Mouse (Mus musculus) G1E (cell line): Measurements from ENCODE around the gene Zbtb42. TPM values are rescaled to one million over a fixed set of nuclear protein-coding genes. Genes with fewer than 3 reads are reported as not detected.
A peak's percentile ranks its signal among the peaks of the same experiment; 100 is the strongest.

ENCODE experiments used
- ATAC-seq: 2 replicates; pipeline ENCODE4 v1.8.0; 2016; ENCODE audit warnings: mild to moderate bottlenecking; ENCODE audit not compliant: insufficient number of reproducible peaks, poor library complexity, low FRiP score, severe bottlenecking; ENCODE audit errors: extremely low read depth
- DNase-seq: peaks from one replicate; pipeline ENCODE4 v3.0.0; 2012; ENCODE audit warnings: low spot score
- H3K27me3 ChIP-seq: 2 replicates; pipeline ENCODE4 v1.6.1; 2012; ENCODE audit warnings: mild to moderate bottlenecking, low read length, inconsistent platforms; ENCODE audit not compliant: insufficient read depth
- H3K36me3 ChIP-seq: replicated peaks from 2 replicates; pipeline ENCODE3; 2012; ENCODE audit warnings: mild to moderate bottlenecking, inconsistent platforms
- H3K4me1 ChIP-seq: 2 replicates; pipeline ENCODE4 v1.6.1; 2012; ENCODE audit warnings: low read depth, low read length, inconsistent platforms, mixed read lengths; ENCODE audit not compliant: insufficient read depth
- H3K4me3 ChIP-seq: 2 replicates; pipeline ENCODE4 v1.5.1; 2012; ENCODE audit warnings: low read depth, mild to moderate bottlenecking, inconsistent platforms, low read length, moderate library complexity, mixed read lengths
- H3K9me3 ChIP-seq: replicated peaks from 2 replicates; pipeline ENCODE4 v1.6.1; 2012; ENCODE audit warnings: inconsistent platforms
- CTCF ChIP-seq: IDR thresholded peaks from 2 replicates; pipeline ENCODE4 v1.5.1; 2012; ENCODE audit warnings: low read depth, low read length, inconsistent platforms, mixed read lengths
- GATA1 ChIP-seq: IDR thresholded peaks from 2 replicates; pipeline ENCODE4 v1.6.1; 2012; ENCODE audit warnings: borderline replicate concordance, low read length, inconsistent platforms, mixed read lengths
- GATA2 ChIP-seq: IDR thresholded peaks from 2 replicates; pipeline ENCODE4 v1.6.1; 2012; ENCODE audit warnings: low read depth, low read length, inconsistent platforms, borderline replicate concordance
- POLR2AphosphoS5 ChIP-seq: IDR thresholded peaks from 2 replicates; pipeline ENCODE4 v1.6.1; 2012; ENCODE audit warnings: low read depth, low read length, inconsistent platforms; ENCODE audit not compliant: insufficient replicate concordance
- TAL1 ChIP-seq: conservative IDR thresholded peaks from 2 replicates; pipeline ENCODE4 v1.6.1; 2012; ENCODE audit warnings: low read depth, low read length, inconsistent platforms, mixed read lengths
- polyA plus RNA-seq: library from polyadenylated mRNA; stranded (reverse); fragments of >175 nt; gene quantifications from 2 replicates; pipeline ENCODE4 v1.2.3, GENCODE M21; 2012
- total RNA-seq, 2 experiments: library from RNA; stranded (forward) in 1 of 2; stranded (reverse) in 1 of 2; fragments of 200-1000 nt in 1 of 2; fragments of >200 nt in 1 of 2; fragmentation: Nextera tagmentation in 1 of 2; gene quantifications; 2 replicates each; pipeline ENCODE4 v1.2.3; 2014 to 2017

Gene Zbtb42
- total and polyA plus RNA-seq, 3 experiments = 0.33 to 0.98 (median 0.80) TPM

GRCm38 (mm10) chr12:112673576-112674091 lies 5.0 kb upstream of the Zbtb42 start:
- TF ChIP-seq TAL1 = no peak
- TF ChIP-seq GATA2 = no peak
- TF ChIP-seq CTCF = no peak
- TF ChIP-seq GATA1 = no peak
- TF ChIP-seq POLR2AphosphoS5 = no peak
- H3K36me3 ChIP-seq = peaks cover 41% of the 10 kb centered on the region
- H3K4me1 ChIP-seq = peaks cover 80% of the 10 kb centered on the region
- peaks cover 21% of the 10 kb centered on the region for H3K27me3 ChIP-seq
- ATAC-seq (no peak), DNase-seq (peak; percentile 72)
- H3K9me3 ChIP-seq = no peaks in the 10 kb centered on the region
- peak overlapping the region; percentile 80 for H3K4me3 ChIP-seq

GRCm38 (mm10) chr12:112674132-112675011 lies 4.3 kb upstream of the Zbtb42 start, which contains the start of gene Akt1:
Gene Akt1, minus strand, starts transcription at chr12:112674884.
- peak within 1 kb of the TSS; percentile 80 for H3K4me3 ChIP-seq
- H3K27me3 ChIP-seq = peaks cover 28% of the 10 kb centered on the region
- ATAC-seq (peak; percentile 68), DNase-seq (peak; percentile 95)
- TF ChIP-seq GATA1 = no peak
- no peak for TF ChIP-seq TAL1
- no peak for TF ChIP-seq GATA2
- TF ChIP-seq CTCF = no peak
- no peak for TF ChIP-seq POLR2AphosphoS5
- peaks cover 3% of the 10 kb centered on the region for H3K9me3 ChIP-seq
- peaks cover 33% of the 10 kb centered on the region for H3K36me3 ChIP-seq
- H3K4me1 ChIP-seq = peaks cover 78% of the 10 kb centered on the region

- Histone ChIP-seq H3K36me3 (peaks cover 23% of the 10 kb centered on the region), H3K4me3 (peak overlapping the region; percentile 80), H3K9me3 (peaks cover 7% of the 10 kb centered on the region), H3K27me3 (peaks cover 38% of the 10 kb centered on the region), H3K4me1 (peaks cover 74% of the 10 kb centered on the region)
- DNase-seq (peak; percentile 94), ATAC-seq (peak; percentile 56)
- TF ChIP-seq TAL1 = no peak
- TF ChIP-seq POLR2AphosphoS5 = no peak
- peak; percentile 86 for TF ChIP-seq CTCF
- no peak for TF ChIP-seq GATA2
- TF ChIP-seq GATA1 = no peak
Observed at GRCm38 (mm10) chr12:112675245-112676035, 3.2 kb upstream of the Zbtb42 start.

GRCm38 (mm10) chr12:112677076-112677475 lies 1.6 kb upstream of the Zbtb42 start:
- Histone ChIP-seq H3K27me3 (peaks cover 55% of the 10 kb centered on the region), H3K4me1 (peaks cover 66% of the 10 kb centered on the region), H3K36me3 (peaks cover 6% of the 10 kb centered on the region), H3K4me3 (no peak overlapping the region), H3K9me3 (peaks cover 7% of the 10 kb centered on the region)
- no peak for DNase-seq
- TF ChIP-seq POLR2AphosphoS5 = no peak
- ATAC-seq = no peak

GRCm38 (mm10) chr12:112677943-112678554 lies 579 bp upstream of the Zbtb42 start:
- Histone ChIP-seq H3K36me3 (no peaks in the 10 kb centered on the region), H3K9me3 (peaks cover 7% of the 10 kb centered on the region), H3K4me3 (peak overlapping the region; percentile 71), H3K4me1 (peaks cover 61% of the 10 kb centered on the region), H3K27me3 (peaks cover 63% of the 10 kb centered on the region)
- DNase-seq (no peak), ATAC-seq (no peak)
- TF ChIP-seq CTCF = no peak
- TF ChIP-seq GATA2 = no peak
- TF ChIP-seq POLR2AphosphoS5 = no peak
- no peak for TF ChIP-seq GATA1
- no peak for TF ChIP-seq TAL1
